Mouse (Mus musculus) lung, postnatal 10 days (tissue): ENCODE results near the gene Opn3.

Experiments used
- DNase-seq: peaks from one replicate; pipeline ENCODE4 v3.0.0; 2021

The Opn3 gene

GRCm38 (mm10) chr1:175646952-175647351, 45.6 kb downstream of the Opn3 start:
- DNase-seq = no peak

GRCm38 (mm10) chr1:175643496-175644265, 48.9 kb downstream of the Opn3 start:
- DNase-seq = no peak

GRCm38 (mm10) chr1:175640435-175641150, 52.0 kb downstream of the Opn3 start:
- DNase-seq = no peak

GRCm38 (mm10) chr1:175639072-175639471, 53.5 kb downstream of the Opn3 start:
- DNase-seq = no peak

GRCm38 (mm10) chr1:175637677-175638076, 54.9 kb downstream of the Opn3 start:
- no peak for DNase-seq

GRCm38 (mm10) chr1:175632470-175632869, 60.1 kb downstream of the Opn3 start:
- DNase-seq = no peak

GRCm38 (mm10) chr1:175631721-175632221, 60.8 kb downstream of the Opn3 start:
- no peak for DNase-seq

GRCm38 (mm10) chr1:175631080-175631479, 61.5 kb downstream of the Opn3 start:
- DNase-seq = no peak

- DNase-seq = no peak
These were observed 62.2 kb downstream of the Opn3 start for GRCm38 (mm10) chr1:175630345-175630744.

GRCm38 (mm10) chr1:175629248-175629647, 63.3 kb downstream of the Opn3 start:
- DNase-seq = no peak

- DNase-seq = peak; percentile 35
These were observed 66.4 kb downstream of the Opn3 start for GRCm38 (mm10) chr1:175625990-175626692.

- DNase-seq = peak; percentile 97
These were observed 67.2 kb downstream of the Opn3 start, which contains the start of gene Fh1 for GRCm38 (mm10) chr1:175625257-175625879. Fh1 (minus strand) TSS chr1:175625635.

GRCm38 (mm10) chr1:175623656-175624055, 68.9 kb downstream of the Opn3 start:
- DNase-seq = no peak

GRCm38 (mm10) chr1:175619814-175620431, 72.7 kb downstream of the Opn3 start, which contains the start of gene Kmo:
Kmo (plus strand) TSS chr1:175620381.
- DNase-seq = no peak

GRCm38 (mm10) chr1:175614992-175615391, 77.6 kb downstream of the Opn3 start:
- DNase-seq = no peak
